Mouse (Mus musculus) CH12.LX (cell line): ENCODE measurements at regions not wholly inside any gene's neighbourhood (a gene's known extent, or its start where the extent isn't known, plus 50 kb on each side); places are given as distances from the start of the nearest gene placed in this dataset.

Source experiments
- CHD2 ChIP-seq: IDR thresholded peaks from 2 replicates; pipeline ENCODE4 v1.6.1; 2011; ENCODE audit warnings: low read length, improper control_type of control experiment
- CTCF ChIP-seq, 2 experiments: IDR thresholded peaks in 1 of 2; conservative IDR thresholded peaks in 1 of 2; 2 replicates each; pipeline ENCODE4 v1.5.1; 2011 to 2012; ENCODE audit warnings: low read depth in 2 of 2, low read length in 2 of 2, improper control_type of control experiment in 1 of 2, inconsistent platforms in 1 of 2, mild to moderate bottlenecking in 1 of 2, moderate library complexity in 1 of 2
- HCFC1 ChIP-seq: IDR thresholded peaks from 2 replicates; pipeline ENCODE4 v1.6.1; 2012; ENCODE audit warnings: low read depth, mild to moderate bottlenecking, inconsistent platforms, low read length, improper control_type of control experiment
- MAX ChIP-seq: IDR thresholded peaks from 2 replicates; pipeline ENCODE4 v1.6.1; 2011; ENCODE audit warnings: low read length, improper control_type of control experiment
- MEF2A ChIP-seq: IDR thresholded peaks from 2 replicates; pipeline ENCODE4 v1.6.1; 2014; ENCODE audit warnings: low read depth, mild to moderate bottlenecking, inconsistent platforms, low read length, improper control_type of control experiment, borderline replicate concordance
- MYC ChIP-seq: IDR thresholded peaks from 2 replicates; pipeline ENCODE4 v1.6.1; 2011; ENCODE audit warnings: low read depth, mild to moderate bottlenecking, improper control_type of control experiment, low read length
- NRF1 ChIP-seq: IDR thresholded peaks from 2 replicates; pipeline ENCODE4 v1.6.1; 2014; ENCODE audit warnings: low read depth, mild to moderate bottlenecking, inconsistent platforms, low read length, improper control_type of control experiment, moderate library complexity
- SIN3A ChIP-seq: IDR thresholded peaks from 2 replicates; pipeline ENCODE4 v1.6.1; 2012; ENCODE audit warnings: low read length, improper control_type of control experiment, inconsistent platforms
- SMC3 ChIP-seq: IDR thresholded peaks from 2 replicates; pipeline ENCODE4 v1.6.1; 2011; ENCODE audit warnings: low read depth, low read length, improper control_type of control experiment
- ZC3H11A ChIP-seq: IDR thresholded peaks from 2 replicates; pipeline ENCODE4 v1.6.1; 2012; ENCODE audit warnings: low read depth, mild to moderate bottlenecking, inconsistent platforms, low read length, improper control_type of control experiment
- ZNF384 ChIP-seq: IDR thresholded peaks from 2 replicates; pipeline ENCODE4 v1.6.1; 2012; ENCODE audit warnings: low read depth, low read length, improper control_type of control experiment, inconsistent platforms

- TF ChIP-seq MEF2A (no peak), CHD2 (no peak), SMC3 (no peak), MYC (no peak), HCFC1 (no peak), ZC3H11A (no peak), CTCF (conservative IDR thresholded peaks at IDR 0.05 in 1 of 2, IDR thresholded peaks at IDR 0.05 in 1 of 2; ENCODE audit: low read depth in 2 of 2, low read length in 2 of 2) (no peak), NRF1 (no peak), MAX (no peak), ZNF384 (no peak), SIN3A (no peak)
Measured at GRCm38 (mm10) chr5:118480000-118480399, 80.5 kb upstream of the Med13l start.
